Mouse (Mus musculus) left cerebral cortex, adult 9 months (tissue): ENCODE data around the gene Cercam.
"Not testable (repeated sequence)": the region's sequence is repeated elsewhere in the genome, so short reads cannot be mapped to it uniquely, and the experiment has no call there.

Experiments
- DNase-seq, 2 experiments: peaks; one replicate each; pipeline ENCODE4 v3.0.0; 2022; ENCODE audit warnings: low spot score in 2 of 2

Gene Cercam

GRCm38 (mm10) chr2:29853736-29854135 lies 15.2 kb upstream of the Cercam start:
- no peak for DNase-seq

GRCm38 (mm10) chr2:29855585-29856210 lies 13.3 kb upstream of the Cercam start:
- no peak for DNase-seq

GRCm38 (mm10) chr2:29856451-29857260 lies 12.3 kb upstream of the Cercam start:
- DNase-seq, result peak in 1 of 2 experiments; percentile 48

- DNase-seq, result no peak
These were observed 11.6 kb upstream of the Cercam start for GRCm38 (mm10) chr2:29857341-29857740.

- DNase-seq, result no peak
These were observed 11.0 kb upstream of the Cercam start for GRCm38 (mm10) chr2:29857967-29858366.

GRCm38 (mm10) chr2:29858748-29859473 lies 10.1 kb upstream of the Cercam start:
- peak in 1 of 2 experiments; percentile 71 for DNase-seq

- DNase-seq, result no peak
These were observed 3.8 kb upstream of the Cercam start for GRCm38 (mm10) chr2:29865125-29865524.

- DNase-seq, result no peak
These were observed 885 bp downstream of the Cercam start for GRCm38 (mm10) chr2:29869646-29870451.

- DNase-seq, result no peak
These were observed 3.8 kb downstream of the Cercam start for GRCm38 (mm10) chr2:29872581-29873295.

GRCm38 (mm10) chr2:29873801-29874200 lies 4.8 kb downstream of the Cercam start:
- no peak for DNase-seq

- no peak for DNase-seq
These were observed 9.1 kb downstream of the Cercam start for GRCm38 (mm10) chr2:29878061-29878460.

GRCm38 (mm10) chr2:29879191-29879590 lies 10.2 kb downstream of the Cercam start:
- no peak for DNase-seq

- peak in 1 of 2 experiments; percentile 64 for DNase-seq
These were observed 11.2 kb downstream of the Cercam start for GRCm38 (mm10) chr2:29879964-29880830.

- DNase-seq, result not testable (repeated sequence)
These were observed 17.8 kb downstream of the Cercam start for GRCm38 (mm10) chr2:29886659-29887292.

- DNase-seq, result peak; percentile 97 to 100
These were observed 20.3 kb downstream of the Cercam start, which contains the start of gene Odf2 for GRCm38 (mm10) chr2:29889066-29889944. Odf2 (plus strand) TSS chr2:29889221.

- DNase-seq, result peak; percentile 62 to 81
These were observed 21.2 kb downstream of the Cercam start for GRCm38 (mm10) chr2:29889991-29890833.

GRCm38 (mm10) chr2:29891773-29892172 lies 22.8 kb downstream of the Cercam start:
- DNase-seq, result no peak
